Mouse (Mus musculus) left cerebral cortex, adult 8-10 months (tissue): ENCODE data around the gene Abca7. TPM values are rescaled to one million over a fixed set of nuclear protein-coding genes. Genes with fewer than 3 reads are reported as not detected.

Experiments
- DNase-seq, 2 experiments: peaks; one replicate each; pipeline ENCODE4 v3.0.0; 2022; ENCODE audit warnings: low spot score in 2 of 2
- total RNA-seq, 4 experiments: library from RNA; stranded (reverse); gene quantifications; 2 replicates each; pipeline ENCODE4 v1.2.4; 2022

Gene Abca7
- total RNA-seq, 4 experiments from 2014 or later = 11.0 to 12.3 (median 12.0) TPM

GRCm38 (mm10) chr10:79991548-79991947, 4.7 kb upstream of the Abca7 start:
- no peak for DNase-seq

- DNase-seq = no peak
These were observed 1.7 kb upstream of the Abca7 start for GRCm38 (mm10) chr10:79994397-79995115.

GRCm38 (mm10) chr10:79995636-79996035, 658 bp upstream of the Abca7 start:
- DNase-seq = no peak

- no peak for DNase-seq
These were observed 903 bp downstream of the Abca7 start for GRCm38 (mm10) chr10:79997034-79997760.

- no peak for DNase-seq
These were observed 1.5 kb downstream of the Abca7 start for GRCm38 (mm10) chr10:79997819-79998218.

GRCm38 (mm10) chr10:80001945-80002344, 5.7 kb downstream of the Abca7 start:
- DNase-seq = no peak

- DNase-seq = no peak
These were observed 6.5 kb downstream of the Abca7 start for GRCm38 (mm10) chr10:80002829-80003228.

- DNase-seq = no peak
These were observed 7.3 kb downstream of the Abca7 start for GRCm38 (mm10) chr10:80003374-80004232.

- DNase-seq = no peak
These were observed 8.0 kb downstream of the Abca7 start for GRCm38 (mm10) chr10:80004233-80004705.

GRCm38 (mm10) chr10:80011740-80012139, 15.4 kb downstream of the Abca7 start:
- no peak for DNase-seq

- no peak for DNase-seq
These were observed 17.3 kb downstream of the Abca7 start for GRCm38 (mm10) chr10:80013609-80014008.

- no peak for DNase-seq
These were observed 18.4 kb downstream of the Abca7 start for GRCm38 (mm10) chr10:80014484-80015290.

GRCm38 (mm10) chr10:80015583-80015982, 19.3 kb downstream of the Abca7 start:
- DNase-seq = no peak

- DNase-seq = no peak
These were observed 20.2 kb downstream of the Abca7 start, which contains the start of gene Arhgap45 for GRCm38 (mm10) chr10:80016511-80016910. TSS of gene Arhgap45 (plus strand) at chr10:80016653.

GRCm38 (mm10) chr10:80016931-80017330, 20.6 kb downstream of the Abca7 start:
- DNase-seq = no peak

GRCm38 (mm10) chr10:80017361-80017760, 21.1 kb downstream of the Abca7 start:
- no peak for DNase-seq

- no peak for DNase-seq
These were observed 21.5 kb downstream of the Abca7 start for GRCm38 (mm10) chr10:80017771-80018170.

GRCm38 (mm10) chr10:80018739-80019297, 22.5 kb downstream of the Abca7 start:
- no peak for DNase-seq

- DNase-seq = no peak
These were observed 23.3 kb downstream of the Abca7 start for GRCm38 (mm10) chr10:80019471-80020131.

- DNase-seq = no peak
These were observed 23.9 kb downstream of the Abca7 start for GRCm38 (mm10) chr10:80020191-80020590.
